Mouse (Mus musculus) midbrain, embryonic 13.5 days (tissue): ENCODE data around the gene Snrk. TPM values are rescaled to one million over a fixed set of nuclear protein-coding genes. Genes with fewer than 3 reads are reported as not detected.
A peak's percentile ranks its signal among the peaks of the same experiment; 100 is the strongest.

ENCODE experiments used
- ATAC-seq: fragments of 200-750 bp; cut with Nextera tagmentation; 2 replicates; pipeline ENCODE4 v1.8.0; 2017; ENCODE audit warnings: mild to moderate bottlenecking, moderate TSS enrichment, moderate library complexity
- H3K27ac ChIP-seq: fragments of 300-500 bp; sonication (generic); 2 replicates; pipeline ENCODE4 v1.5.1; 2015; ENCODE audit warnings: inconsistent platforms, mild to moderate bottlenecking, moderate library complexity
- H3K27me3 ChIP-seq: fragments of 300-500 bp; sonication (generic); 2 replicates; pipeline ENCODE4 v1.6.1; 2015; ENCODE audit warnings: mild to moderate bottlenecking, inconsistent platforms
- H3K36me3 ChIP-seq: fragments of 300-500 bp; sonication (generic); 2 replicates; pipeline ENCODE4 v1.6.1; 2015; ENCODE audit warnings: mild to moderate bottlenecking, inconsistent platforms
- H3K4me1 ChIP-seq: fragments of 300-500 bp; sonication (generic); replicated peaks from 2 replicates; pipeline ENCODE4 v1.6.1; 2015; ENCODE audit warnings: inconsistent platforms
- H3K4me2 ChIP-seq: fragments of 300-500 bp; sonication (generic); replicated peaks from 2 replicates; pipeline ENCODE4 v1.6.1; 2015; ENCODE audit warnings: moderate library complexity, mild to moderate bottlenecking, inconsistent platforms
- H3K4me3 ChIP-seq: fragments of 300-500 bp; sonication (generic); replicated peaks from 2 replicates; pipeline ENCODE4 v1.5.1; 2015; ENCODE audit warnings: mild to moderate bottlenecking, inconsistent platforms
- H3K9ac ChIP-seq: fragments of 300-500 bp; sonication (generic); replicated peaks from 2 replicates; pipeline ENCODE4 v1.6.1; 2015; ENCODE audit warnings: mild to moderate bottlenecking, inconsistent platforms
- H3K9me3 ChIP-seq: fragments of 300-500 bp; sonication (generic); 2 replicates; pipeline ENCODE4 v1.6.1; 2016; ENCODE audit warnings: mild to moderate bottlenecking, inconsistent platforms
- WGBS: fragments of 180-500 bp; shearing (Covaris S2); methylation state at CpG from one replicate; pipeline ENCODE4 v1.1.7; 2015; 5-methylcytosine and 5-hydroxymethylcytosine counted together
- polyA plus RNA-seq: library from polyadenylated mRNA; unstranded; fragments of >200 nt; fragmentation: Nextera tagmentation; extraction: Ambion mirVana; gene quantifications from 2 replicates; pipeline ENCODE4 v1.2.1, GENCODE M21; 2015

The Snrk gene
- polyA plus RNA-seq, 1 experiment from 2014 or later = 62.4 TPM

DNA sequence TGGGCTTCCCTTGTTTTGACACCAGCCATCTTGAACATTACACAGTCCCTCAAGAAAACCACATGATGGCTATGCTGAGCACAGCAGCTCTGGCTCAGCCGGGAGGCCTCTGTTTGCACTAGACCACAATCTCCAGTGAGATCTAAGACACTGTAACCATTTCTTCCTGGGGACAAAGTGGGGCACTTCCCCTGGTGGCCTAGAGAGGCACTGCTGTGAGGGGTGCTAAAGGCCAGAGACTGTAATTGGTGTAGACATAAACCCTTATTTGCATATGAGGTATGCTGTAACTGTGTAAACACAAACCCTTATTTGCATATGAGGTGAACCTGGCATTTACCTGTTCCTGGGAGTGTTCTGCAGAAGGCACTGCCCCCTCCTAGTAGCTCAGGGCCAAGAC is 71.7 kb downstream of the Snrk start:
- ATAC-seq = no peak
- no peaks in the 10 kb centered on the region for H3K4me1 ChIP-seq
- no peaks in the 10 kb centered on the region for H3K9me3 ChIP-seq
- H3K4me3 ChIP-seq = no peak overlapping the region
- no peak overlapping the region for H3K27ac ChIP-seq
- no peaks in the 10 kb centered on the region for H3K27me3 ChIP-seq
- no peaks in the 10 kb centered on the region for H3K36me3 ChIP-seq
- H3K4me2 ChIP-seq = no peak overlapping the region
- WGBS = 72% methylated on average over 1 of the region's 1 CpGs
- no peak overlapping the region for H3K9ac ChIP-seq

DNA sequence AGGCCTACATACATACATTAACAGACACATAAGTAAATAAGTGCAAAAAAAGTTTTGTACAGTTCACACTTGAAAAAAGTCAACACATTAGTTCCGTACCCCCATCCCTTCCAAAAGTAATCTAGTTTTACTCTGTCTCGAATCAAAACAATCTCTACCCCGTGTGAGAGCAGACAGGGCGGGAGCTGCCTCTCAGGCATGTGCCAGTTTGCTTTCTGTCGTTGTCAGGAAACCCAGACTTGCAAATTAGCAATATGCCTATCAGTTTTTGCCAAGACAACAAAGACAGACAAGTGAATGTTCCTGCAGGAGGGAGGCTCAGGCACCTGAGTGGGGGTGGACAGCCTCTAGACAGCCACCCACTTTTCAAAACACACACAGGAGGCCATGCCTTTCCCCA is 76.3 kb downstream of the Snrk start:
- H3K27me3 ChIP-seq = no peaks in the 10 kb centered on the region
- WGBS = 78% methylated on average over 5 of the region's 5 CpGs
- no peak overlapping the region for H3K4me3 ChIP-seq
- H3K4me1 ChIP-seq = peaks cover 5% of the 10 kb centered on the region; the same call in 1 of the 2 replicates
- ATAC-seq = no peak
- no peaks in the 10 kb centered on the region for H3K9me3 ChIP-seq
- H3K36me3 ChIP-seq = peaks cover 11% of the 10 kb centered on the region
- H3K4me2 ChIP-seq = no peak overlapping the region
- no peak overlapping the region for H3K9ac ChIP-seq
- H3K27ac ChIP-seq = no peak overlapping the region

DNA sequence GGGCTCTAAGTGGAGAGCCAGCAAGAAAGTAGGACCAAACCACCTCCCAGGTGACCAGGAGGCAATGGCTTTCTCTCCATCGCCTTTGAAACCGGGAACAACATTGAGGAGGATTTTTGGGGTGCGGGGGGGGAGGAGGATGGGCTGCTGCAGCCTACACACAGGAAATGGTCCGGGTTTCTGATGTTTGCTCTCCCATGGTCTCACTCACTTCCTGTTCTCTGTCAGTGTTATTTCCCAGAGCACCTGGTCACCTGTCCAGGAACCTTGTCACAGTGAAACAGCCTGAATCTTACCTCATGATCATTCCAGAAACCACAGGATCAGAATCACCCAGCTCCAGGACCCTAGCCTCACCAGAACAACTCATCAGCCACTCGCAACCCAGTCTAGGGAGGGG is 76.8 kb downstream of the Snrk start:
- no peak overlapping the region for H3K4me2 ChIP-seq
- peaks cover 5% of the 10 kb centered on the region; the same call in 1 of the 2 replicates for H3K4me1 ChIP-seq
- no peak for ATAC-seq
- no peaks in the 10 kb centered on the region for H3K27me3 ChIP-seq
- H3K9ac ChIP-seq = no peak overlapping the region
- no peak overlapping the region for H3K27ac ChIP-seq
- H3K9me3 ChIP-seq = no peaks in the 10 kb centered on the region
- WGBS = 92% methylated on average over 5 of the region's 5 CpGs
- no peak overlapping the region for H3K4me3 ChIP-seq
- peaks cover 11% of the 10 kb centered on the region for H3K36me3 ChIP-seq

DNA sequence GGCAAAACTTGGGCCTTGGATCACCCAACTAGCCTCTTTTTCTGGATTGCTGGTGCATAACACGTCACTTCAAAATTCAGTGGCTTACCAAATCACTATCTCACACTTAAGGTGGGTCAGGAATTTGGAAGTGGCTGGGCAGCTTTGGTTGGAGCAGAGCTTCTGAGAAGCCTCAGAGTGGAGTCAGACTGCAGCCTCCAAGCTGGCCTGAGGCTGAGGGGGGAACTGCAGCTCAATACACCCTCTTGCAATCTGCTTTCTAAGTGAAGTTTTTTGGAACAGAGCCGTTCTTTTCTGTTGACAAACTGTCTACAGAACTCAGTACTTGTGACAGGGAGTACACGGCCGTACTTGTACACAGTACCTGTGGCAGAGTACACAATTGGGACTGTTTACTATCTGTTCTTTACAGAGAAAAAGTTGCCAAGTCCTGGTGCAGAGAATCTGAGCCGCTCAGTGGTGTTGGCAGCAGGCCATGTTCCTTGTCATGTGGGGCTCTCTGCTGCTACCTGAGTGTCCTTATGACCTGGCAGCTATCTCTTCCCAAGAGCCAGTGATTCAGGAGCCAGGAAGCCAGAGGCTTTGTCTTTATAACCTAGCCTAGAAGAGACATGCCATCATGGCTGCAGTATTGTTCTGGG is 78.1 kb downstream of the Snrk start:
- no peak overlapping the region for H3K27ac ChIP-seq
- no peak overlapping the region for H3K4me2 ChIP-seq
- H3K9ac ChIP-seq = 0 out of 2 replicates have a peak overlapping the region, but pooled peaks have one; percentile 19
- no peaks in the 10 kb centered on the region for H3K27me3 ChIP-seq
- H3K9me3 ChIP-seq = no peaks in the 10 kb centered on the region
- H3K4me3 ChIP-seq = no peak overlapping the region
- H3K36me3 ChIP-seq = peaks cover 17% of the 10 kb centered on the region
- peaks cover 5% of the 10 kb centered on the region; the same call in 1 of the 2 replicates for H3K4me1 ChIP-seq
- ATAC-seq = no peak
- WGBS = 89% methylated on average over 5 of the region's 5 CpGs

DNA sequence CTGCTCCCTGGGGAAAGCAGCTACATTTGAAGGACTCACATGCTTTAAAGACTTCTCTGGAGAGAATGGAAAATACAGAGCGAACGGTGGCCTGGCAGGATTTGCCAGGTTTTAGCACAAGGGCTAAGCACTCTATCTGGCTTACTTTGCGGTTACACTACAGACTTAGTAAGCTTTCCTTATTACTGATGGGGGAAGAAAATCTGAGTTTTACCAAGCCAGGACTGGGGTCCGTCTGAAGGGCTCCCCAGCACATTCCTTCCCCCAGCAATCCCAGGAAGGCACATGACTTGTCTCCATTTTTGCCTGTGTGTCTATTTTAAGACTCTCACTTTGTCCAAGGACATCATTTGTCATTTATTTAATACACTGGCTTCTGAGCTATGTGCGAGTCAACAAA is 80.0 kb downstream of the Snrk start:
- Histone ChIP-seq H3K27ac (no peak overlapping the region), H3K4me1 (peaks cover 5% of the 10 kb centered on the region; the same call in 1 of the 2 replicates), H3K9me3 (no peaks in the 10 kb centered on the region), H3K36me3 (peaks cover 28% of the 10 kb centered on the region), H3K27me3 (no peaks in the 10 kb centered on the region), H3K4me2 (no peak overlapping the region), H3K9ac (no peak overlapping the region), H3K4me3 (no peak overlapping the region)
- WGBS = 86% methylated on average over 5 of the region's 5 CpGs
- no peak for ATAC-seq

DNA sequence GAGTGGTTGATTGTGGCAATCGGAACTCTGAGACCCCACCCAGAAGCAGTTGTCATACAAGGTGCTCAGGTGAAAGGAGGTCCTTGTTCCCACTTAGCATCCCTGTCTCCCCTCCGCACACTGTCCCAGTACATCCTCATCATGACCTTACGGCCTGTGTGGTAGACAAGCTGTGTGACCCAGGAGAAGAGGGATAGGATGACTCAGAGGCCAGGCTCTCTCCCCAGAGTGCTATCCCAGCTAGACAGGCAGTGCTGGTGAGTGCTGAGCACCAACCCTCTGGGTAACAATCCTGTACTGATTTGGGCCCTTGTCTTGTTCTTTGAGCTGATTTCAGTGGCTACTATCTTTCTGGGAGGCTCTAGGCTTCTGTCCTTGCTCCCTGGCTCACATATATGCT is 81.6 kb downstream of the Snrk start:
- WGBS = 92% methylated on average over 3 of the region's 3 CpGs
- Histone ChIP-seq H3K36me3 (peaks cover 28% of the 10 kb centered on the region), H3K4me3 (no peak overlapping the region), H3K9me3 (no peaks in the 10 kb centered on the region), H3K27me3 (no peaks in the 10 kb centered on the region), H3K27ac (no peak overlapping the region), H3K4me2 (no peak overlapping the region), H3K4me1 (peaks cover 5% of the 10 kb centered on the region; the same call in 1 of the 2 replicates), H3K9ac (no peak overlapping the region)
- no peak for ATAC-seq

DNA sequence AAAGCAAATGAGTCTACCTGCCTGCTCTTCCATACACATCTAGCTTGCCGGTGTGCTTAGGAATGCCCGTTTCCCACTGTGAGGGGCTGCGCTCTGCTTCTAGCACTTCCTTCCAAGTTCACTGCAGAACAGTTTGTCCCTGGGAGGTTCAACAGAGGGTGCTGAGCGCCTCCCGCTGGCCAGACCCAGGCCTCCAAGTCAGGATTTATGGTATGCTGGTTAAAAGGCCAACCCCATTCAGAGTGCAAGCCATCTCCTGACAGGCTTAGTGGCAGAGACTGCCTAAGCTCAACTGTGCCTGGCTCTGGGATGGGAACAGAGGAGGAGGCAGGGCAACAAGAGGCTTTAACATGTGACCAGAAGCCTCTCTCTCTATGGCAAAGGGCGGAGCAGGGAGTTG is 82.2 kb downstream of the Snrk start:
- Histone ChIP-seq H3K4me3 (no peak overlapping the region), H3K27me3 (no peaks in the 10 kb centered on the region), H3K36me3 (peaks cover 28% of the 10 kb centered on the region), H3K27ac (no peak overlapping the region), H3K9me3 (no peaks in the 10 kb centered on the region), H3K4me2 (no peak overlapping the region), H3K9ac (no peak overlapping the region), H3K4me1 (peaks cover 5% of the 10 kb centered on the region; the same call in 1 of the 2 replicates)
- 36% methylated on average over 6 of the region's 6 CpGs for WGBS
- no peak; the same call in 1 of the 2 replicates for ATAC-seq

DNA sequence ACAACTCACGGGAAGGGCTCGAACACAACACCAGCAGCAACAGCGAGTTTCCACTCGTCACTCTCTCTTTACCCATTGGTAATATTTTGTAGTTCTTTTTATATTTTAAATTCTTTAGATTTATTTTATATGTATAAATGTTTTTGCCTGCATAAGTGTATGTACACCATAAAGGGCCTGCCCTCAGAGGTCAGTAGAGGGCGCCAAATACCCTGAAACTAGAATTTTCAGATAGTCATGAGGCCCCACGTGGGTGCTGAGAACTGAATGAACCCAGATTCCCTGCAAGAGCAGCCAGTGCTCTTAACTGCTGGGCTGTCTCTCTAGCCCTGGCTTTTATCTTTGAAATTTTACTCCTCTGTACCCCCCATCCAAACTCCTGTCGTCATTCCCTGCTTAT is 87.4 kb downstream of the Snrk start:
- WGBS = 69% methylated on average over 7 of the region's 7 CpGs

DNA sequence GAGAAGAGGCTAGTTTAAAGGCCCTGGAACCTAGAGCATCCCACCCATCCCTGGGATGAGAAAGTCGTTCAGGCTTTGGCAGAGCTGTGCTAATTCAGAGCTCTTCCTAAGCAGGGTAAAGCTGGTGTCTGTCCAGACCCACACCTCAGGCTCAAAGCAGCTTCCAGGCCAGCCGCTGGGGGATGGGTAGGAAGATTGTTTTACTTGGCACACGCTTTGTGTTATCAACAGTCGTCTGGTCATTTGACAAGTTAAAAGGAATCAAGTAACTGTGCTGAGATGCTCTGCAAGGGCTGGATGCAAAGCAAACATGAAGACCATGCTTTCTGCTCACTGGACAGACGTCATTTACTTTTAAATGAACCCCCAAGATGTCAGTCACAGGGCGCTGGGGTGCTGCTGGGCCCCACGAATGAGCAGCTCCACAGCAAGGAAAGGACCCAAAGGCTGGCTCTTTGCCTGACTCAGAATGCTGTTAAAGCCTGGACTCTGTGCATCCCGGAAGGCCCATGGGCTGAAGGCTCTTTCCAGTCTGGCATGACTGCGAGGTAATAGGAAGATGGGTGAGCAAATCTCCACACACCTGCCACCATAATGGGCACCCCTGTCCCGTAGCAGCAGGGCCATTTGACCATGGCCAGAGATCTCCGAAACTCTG is 88.6 kb downstream of the Snrk start:
- no peaks in the 10 kb centered on the region for H3K27me3 ChIP-seq
- no peak for ATAC-seq
- 0 out of 2 replicates have a peak overlapping the region, but pooled peaks have one; percentile 11 for H3K27ac ChIP-seq
- no peak overlapping the region for H3K9ac ChIP-seq
- peaks cover 9% of the 10 kb centered on the region; the same call in 1 of the 2 replicates for H3K36me3 ChIP-seq
- no peak overlapping the region for H3K4me2 ChIP-seq
- WGBS = 74% methylated on average over 11 of the region's 11 CpGs
- no peak overlapping the region for H3K4me3 ChIP-seq
- no peaks in the 10 kb centered on the region for H3K9me3 ChIP-seq
- H3K4me1 ChIP-seq = peaks cover 10% of the 10 kb centered on the region

More for the DNA sequence above, 87.4 kb downstream of the Snrk start:
- no peaks in the 10 kb centered on the region for H3K27me3 ChIP-seq
- no peak for ATAC-seq
- peaks cover 10% of the 10 kb centered on the region for H3K4me1 ChIP-seq
- H3K9me3 ChIP-seq = no peaks in the 10 kb centered on the region
- H3K27ac ChIP-seq = no peak overlapping the region
- no peak overlapping the region for H3K4me2 ChIP-seq
- H3K36me3 ChIP-seq = peaks cover 17% of the 10 kb centered on the region; the same call in 1 of the 2 replicates
- H3K4me3 ChIP-seq = no peak overlapping the region
- no peak overlapping the region for H3K9ac ChIP-seq

DNA sequence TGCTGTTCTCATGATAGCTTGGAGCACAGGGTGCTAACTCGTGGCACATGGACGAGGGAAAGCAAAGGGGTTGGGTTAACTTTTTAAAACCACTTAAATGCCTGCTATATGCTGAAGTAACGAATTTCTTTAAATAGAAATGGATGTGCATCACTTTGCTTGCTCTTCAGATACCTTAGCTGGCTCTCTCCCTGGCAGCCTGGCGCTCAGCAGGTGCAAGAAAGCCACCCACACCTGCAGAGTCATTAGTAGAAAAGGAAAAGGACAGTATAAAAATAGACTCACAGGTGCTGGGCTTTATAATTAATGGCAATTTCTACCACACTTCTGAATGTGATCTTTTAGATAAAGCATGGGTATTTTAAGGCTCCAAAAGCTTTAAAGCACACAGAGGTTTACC is 91.2 kb downstream of the Snrk start:
- no peaks in the 10 kb centered on the region for H3K36me3 ChIP-seq
- WGBS = 76% methylated on average over 4 of the region's 4 CpGs
- H3K9me3 ChIP-seq = no peaks in the 10 kb centered on the region
- no peak overlapping the region for H3K4me3 ChIP-seq
- H3K27me3 ChIP-seq = no peaks in the 10 kb centered on the region
- no peak overlapping the region for H3K4me2 ChIP-seq
- peaks cover 10% of the 10 kb centered on the region for H3K4me1 ChIP-seq
- no peak for ATAC-seq
- no peak overlapping the region for H3K27ac ChIP-seq
- no peak overlapping the region for H3K9ac ChIP-seq

DNA sequence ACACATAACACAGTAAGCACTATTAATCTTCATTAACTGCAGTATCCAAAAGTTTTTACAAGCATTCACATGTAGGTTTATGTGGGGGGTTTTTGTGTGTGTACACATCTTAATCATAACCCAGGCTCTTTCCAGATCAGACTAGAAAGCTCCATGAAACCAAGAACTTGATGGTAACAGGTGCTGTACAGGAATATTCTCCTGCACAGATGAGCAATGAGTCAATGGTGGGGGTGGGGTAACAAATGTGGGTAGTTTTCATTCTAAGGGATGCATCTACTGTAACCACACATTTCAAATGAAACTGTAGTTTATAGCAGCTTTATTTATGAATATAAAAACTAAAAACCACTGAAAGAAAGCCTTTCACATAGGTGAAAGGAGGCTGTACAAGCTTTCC is 98.1 kb downstream of the Snrk start:
- no peaks in the 10 kb centered on the region for H3K4me1 ChIP-seq
- no peak for ATAC-seq
- no peaks in the 10 kb centered on the region for H3K9me3 ChIP-seq
- no peak overlapping the region for H3K27ac ChIP-seq
- no peaks in the 10 kb centered on the region for H3K36me3 ChIP-seq
- H3K4me2 ChIP-seq = no peak overlapping the region
- H3K9ac ChIP-seq = no peak overlapping the region
- H3K4me3 ChIP-seq = no peak overlapping the region
- no peaks in the 10 kb centered on the region for H3K27me3 ChIP-seq

DNA sequence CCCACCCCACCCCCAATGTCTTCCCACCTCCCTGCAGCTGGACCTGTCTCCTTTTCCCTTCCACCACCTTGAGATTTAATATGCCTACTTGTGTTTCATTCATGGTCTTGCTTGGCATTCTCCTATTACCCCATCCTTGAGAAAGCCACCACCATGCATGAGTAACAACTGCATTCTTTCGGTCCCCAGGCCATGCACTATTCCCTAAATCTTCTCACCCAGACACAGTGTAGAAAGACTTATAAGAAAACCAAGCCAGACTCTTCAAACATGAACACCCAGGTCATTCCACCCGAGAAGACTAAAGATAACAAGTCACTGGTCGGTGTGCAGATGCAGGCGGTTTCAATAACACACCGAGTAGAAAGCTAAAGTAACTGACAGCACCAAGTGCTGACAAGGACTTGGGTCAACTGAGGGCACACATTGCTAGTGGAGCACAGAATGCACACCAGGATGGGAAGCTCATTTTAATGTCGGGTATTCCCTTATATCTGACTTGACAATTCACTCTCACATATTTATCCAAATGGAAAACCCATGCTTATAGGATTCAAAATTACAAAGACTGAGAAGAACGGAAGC is 100.0 kb downstream of the Snrk start:
- no peaks in the 10 kb centered on the region for H3K36me3 ChIP-seq
- no peaks in the 10 kb centered on the region for H3K9me3 ChIP-seq
- H3K4me2 ChIP-seq = no peak overlapping the region
- no peak overlapping the region for H3K4me3 ChIP-seq
- no peaks in the 10 kb centered on the region for H3K27me3 ChIP-seq
- no peaks in the 10 kb centered on the region for H3K4me1 ChIP-seq
- no peak overlapping the region for H3K27ac ChIP-seq
- 93% methylated on average over 7 of the region's 7 CpGs for WGBS
- no peak overlapping the region for H3K9ac ChIP-seq
- ATAC-seq = no peak
